Mouse (Mus musculus) thymus, adult 2 months (tissue): Measurements from ENCODE around the gene Wdr3.

Experiments used
- CTCF ChIP-seq: fragments of 200-500 bp; IDR thresholded peaks from 2 replicates; pipeline ENCODE4 v1.5.1; 2012; ENCODE audit warnings: mild to moderate bottlenecking, control low read depth, low read length, moderate library complexity, borderline replicate concordance; ENCODE audit not compliant: control insufficient read depth, poor library complexity, insufficient read depth; ENCODE audit errors: extremely low read depth
- POLR2A ChIP-seq: fragments of 200-500 bp; IDR thresholded peaks from 2 replicates; pipeline ENCODE4 v1.6.1; 2012; ENCODE audit warnings: mild to moderate bottlenecking, low read length, control low read depth, moderate library complexity; ENCODE audit not compliant: control insufficient read depth, poor library complexity, insufficient read depth; ENCODE audit errors: extremely low read depth

DNA sequence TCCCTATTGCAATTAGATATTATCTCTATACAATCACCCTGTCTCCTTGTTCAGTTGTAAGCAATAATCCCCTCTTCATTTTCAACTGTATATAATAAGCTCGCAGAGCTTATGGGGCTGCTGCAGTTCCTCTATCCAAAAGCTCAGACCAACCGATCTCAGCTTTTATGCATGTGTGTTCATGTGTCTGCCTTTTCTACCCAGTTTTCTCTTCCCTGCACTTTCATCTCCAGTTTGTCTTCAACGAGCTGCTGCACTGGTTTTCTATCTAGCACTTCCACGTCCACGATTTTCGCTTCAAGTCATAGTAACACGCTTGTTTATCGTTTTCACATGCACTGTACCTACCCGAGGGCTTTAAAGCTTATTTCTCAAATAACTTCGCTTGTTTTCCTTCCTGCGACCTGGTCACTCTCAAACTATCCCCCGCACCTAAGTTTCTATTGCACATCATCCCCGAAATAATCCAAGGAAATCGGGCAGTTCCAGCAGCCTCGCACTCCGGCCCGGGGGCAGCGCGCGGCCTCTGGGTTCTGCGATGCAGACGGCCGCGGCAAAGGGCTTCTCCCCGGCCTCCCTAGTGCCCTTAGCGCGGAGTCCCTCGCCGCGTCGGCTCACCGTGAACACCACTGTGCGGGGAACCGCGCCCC lies 417 bp downstream of the Wdr3 start:
- TF ChIP-seq CTCF (no peak), POLR2A (no peak)
